Mouse (Mus musculus) brain, embryonic 14.5 days (tissue): Measurements from ENCODE around the gene Cox4i2. TPM values are rescaled to one million over a fixed set of nuclear protein-coding genes. Genes with fewer than 3 reads are reported as not detected.

Source experiments
- DNase-seq: peaks from one replicate; pipeline ENCODE4 v3.0.0-alpha.2; 2011; ENCODE audit warnings: low read depth
- CTCF ChIP-seq: fragments of 200-500 bp; IDR thresholded peaks from 2 replicates; pipeline ENCODE4 v1.5.1; 2012; ENCODE audit warnings: inconsistent platforms, mild to moderate bottlenecking, moderate library complexity, borderline replicate concordance; ENCODE audit not compliant: insufficient read depth, insufficient read length; ENCODE audit errors: extremely low read depth
- POLR2A ChIP-seq: fragments of 200-500 bp; IDR thresholded peaks from 2 replicates; pipeline ENCODE4 v1.6.1; 2012; ENCODE audit warnings: mild to moderate bottlenecking, inconsistent platforms, borderline replicate concordance; ENCODE audit not compliant: poor library complexity, insufficient read depth, insufficient read length, severe bottlenecking; ENCODE audit errors: extremely low read depth
- polyA plus RNA-seq: library from polyadenylated mRNA; depleted of rRNA; stranded (reverse); fragments of >200 nt; gene quantifications from 2 replicates; pipeline ENCODE4 v1.2.3, GENCODE M21; 2012

Gene Cox4i2
- polyA plus RNA-seq, 1 experiment, result 4.3 TPM

DNA sequence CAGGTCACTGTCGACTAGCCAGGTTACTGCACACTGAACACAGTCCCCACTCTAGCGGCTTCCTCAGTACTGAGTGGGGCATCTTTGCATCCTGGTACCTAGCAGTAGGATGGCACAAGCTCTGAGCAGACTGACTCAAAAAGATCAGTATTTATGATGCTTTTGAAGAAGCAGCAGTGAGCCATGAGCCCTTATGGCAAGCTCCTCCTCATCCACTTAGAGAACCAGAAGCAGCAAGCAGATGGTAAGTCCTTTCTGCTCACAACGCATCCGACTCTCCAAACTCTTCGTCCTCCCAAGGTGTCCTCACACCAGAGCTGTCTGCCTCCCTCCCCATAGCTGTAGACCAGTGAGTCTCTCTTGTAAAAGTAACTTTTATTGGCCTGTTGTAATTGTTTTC, 29.3 kb downstream of the Cox4i2 start:
- DNase-seq, result no peak
- TF ChIP-seq CTCF (no peak), POLR2A (no peak)

DNA sequence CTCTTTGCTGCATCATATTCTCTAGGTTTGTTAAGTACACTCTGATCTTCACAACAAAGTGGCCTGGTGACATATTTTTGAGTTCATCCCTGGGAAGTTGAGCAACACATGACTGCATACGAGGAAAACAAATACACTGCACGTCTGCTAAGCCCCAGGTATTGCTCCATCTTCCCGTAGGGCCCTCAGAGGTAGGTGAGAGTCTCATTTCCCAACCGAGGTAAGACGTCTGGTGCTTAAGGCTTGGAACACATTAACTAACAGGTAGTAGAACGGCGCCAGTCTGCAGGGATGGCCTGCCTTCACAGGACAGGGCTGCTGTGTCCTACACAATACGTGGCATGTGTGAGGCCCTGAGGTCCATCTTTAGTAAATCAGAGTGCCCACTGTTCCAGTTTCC, 30.7 kb downstream of the Cox4i2 start:
- no peak for TF ChIP-seq CTCF
- TF ChIP-seq POLR2A, result no peak
- DNase-seq, result no peak

DNA sequence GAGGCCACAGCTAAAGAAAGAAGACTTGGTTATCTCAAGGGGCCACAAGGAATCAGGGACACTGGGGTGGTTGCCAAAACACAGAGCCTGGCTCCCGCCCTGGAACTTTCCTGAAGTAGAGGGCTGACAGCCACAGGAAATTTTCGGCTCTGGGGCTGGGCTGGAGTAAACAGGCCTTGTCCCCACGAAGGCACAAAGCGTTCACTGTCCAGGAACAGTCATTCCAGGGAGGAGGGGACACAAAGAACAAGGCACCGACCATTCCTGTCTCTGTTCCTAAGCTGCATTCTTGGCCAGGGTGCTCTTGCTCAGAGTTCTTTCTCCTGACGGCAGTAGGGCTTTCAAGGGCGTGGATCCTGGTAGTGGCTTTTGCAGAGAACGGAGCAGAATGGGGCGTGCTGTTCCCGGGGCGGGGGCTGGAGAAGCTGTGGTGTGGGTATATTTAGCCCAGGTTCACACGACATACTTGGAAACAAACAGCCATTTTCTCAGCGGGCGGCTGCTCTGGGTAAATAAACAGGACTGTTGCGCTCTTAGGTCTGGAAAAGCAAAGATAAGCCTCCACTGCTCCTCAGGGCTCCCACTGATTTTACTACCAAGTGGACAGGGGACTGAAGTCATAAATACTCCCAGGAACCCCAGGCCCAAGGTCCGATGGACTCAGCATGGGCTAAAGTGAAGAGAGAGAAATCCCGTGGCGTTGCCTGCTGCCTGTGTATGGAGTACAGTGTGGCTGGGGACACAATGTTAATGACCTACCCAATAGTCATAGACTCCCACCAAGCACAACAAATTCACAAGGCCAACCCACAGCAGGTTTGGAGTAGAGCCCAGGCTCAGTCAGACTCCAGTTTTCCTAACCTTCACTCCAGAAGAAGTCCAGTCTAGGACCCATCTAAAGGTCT, 31.7 kb downstream of the Cox4i2 start:
- peak; percentile 53 for DNase-seq

DNA sequence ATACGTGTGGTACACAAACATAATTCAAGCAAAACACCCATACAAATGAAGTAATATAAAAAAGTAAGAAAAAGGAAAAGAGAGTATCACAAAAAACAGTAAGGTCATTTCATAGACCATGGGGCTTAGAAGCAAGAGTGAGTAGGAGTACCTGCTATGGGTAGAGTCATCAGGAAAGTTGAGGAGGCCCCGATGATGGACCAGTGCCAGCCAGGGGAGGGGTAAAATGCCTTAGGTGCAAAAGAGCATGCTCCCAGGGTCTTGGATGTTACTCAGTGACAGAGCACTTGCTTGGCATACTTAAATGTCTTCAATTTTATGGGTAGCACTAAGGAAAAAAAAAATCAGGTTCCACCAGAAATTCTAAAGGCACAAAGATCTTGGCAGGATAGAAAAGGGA, 33.2 kb downstream of the Cox4i2 start:
- DNase-seq, result no peak
- no peak for TF ChIP-seq POLR2A
- no peak for TF ChIP-seq CTCF

More for the DNA sequence above, 31.7 kb downstream of the Cox4i2 start:
- TF ChIP-seq POLR2A (no peak), CTCF (no peak)

DNA sequence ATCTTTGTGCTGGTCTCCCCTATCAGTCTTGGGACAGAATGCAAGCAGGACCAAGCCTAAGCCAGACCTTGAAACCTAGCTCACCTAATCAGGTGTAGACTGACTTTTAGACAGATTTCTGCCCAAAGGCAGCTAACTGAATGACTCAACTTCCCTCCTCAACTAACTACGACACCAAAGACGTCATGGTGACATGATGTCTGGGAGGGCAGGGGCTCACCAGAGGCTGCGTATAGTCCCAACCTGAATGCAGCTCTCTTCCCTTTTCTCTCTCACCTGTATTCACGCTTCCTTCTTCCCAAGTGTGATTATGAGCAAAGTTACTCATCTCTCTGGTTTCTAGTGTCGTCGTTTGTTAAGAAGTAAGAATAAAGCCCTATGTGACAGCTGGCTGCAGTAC, 33.6 kb downstream of the Cox4i2 start:
- DNase-seq, result no peak
- no peak for TF ChIP-seq CTCF
- no peak for TF ChIP-seq POLR2A

DNA sequence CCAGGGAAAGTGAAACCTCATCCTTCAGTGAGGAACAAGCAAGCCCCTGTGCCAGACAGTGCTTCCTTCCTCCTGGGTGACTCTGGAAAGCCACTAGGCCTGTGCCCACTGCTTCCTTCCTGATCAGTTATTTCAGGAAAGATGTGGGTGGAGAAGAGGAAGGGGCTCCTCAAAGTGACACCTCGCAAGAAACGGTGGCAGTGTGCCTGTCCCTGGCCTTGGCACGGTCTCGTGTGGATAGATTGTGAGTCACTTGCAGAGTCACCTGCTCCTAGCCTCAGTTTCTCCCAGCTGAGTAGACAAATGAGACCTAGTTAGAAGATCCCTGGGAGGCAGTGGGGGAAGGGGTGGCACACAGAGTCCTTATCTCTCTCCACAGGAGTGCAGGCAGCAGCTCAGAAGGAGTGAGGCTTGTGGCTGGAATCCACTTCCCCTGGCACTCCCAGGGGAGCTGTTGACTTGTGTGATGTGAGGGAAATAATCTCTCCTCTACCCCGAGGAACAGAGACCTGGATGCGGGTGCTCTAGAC, 35.0 kb downstream of the Cox4i2 start:
- TF ChIP-seq CTCF, result no peak
- DNase-seq, result no peak

DNA sequence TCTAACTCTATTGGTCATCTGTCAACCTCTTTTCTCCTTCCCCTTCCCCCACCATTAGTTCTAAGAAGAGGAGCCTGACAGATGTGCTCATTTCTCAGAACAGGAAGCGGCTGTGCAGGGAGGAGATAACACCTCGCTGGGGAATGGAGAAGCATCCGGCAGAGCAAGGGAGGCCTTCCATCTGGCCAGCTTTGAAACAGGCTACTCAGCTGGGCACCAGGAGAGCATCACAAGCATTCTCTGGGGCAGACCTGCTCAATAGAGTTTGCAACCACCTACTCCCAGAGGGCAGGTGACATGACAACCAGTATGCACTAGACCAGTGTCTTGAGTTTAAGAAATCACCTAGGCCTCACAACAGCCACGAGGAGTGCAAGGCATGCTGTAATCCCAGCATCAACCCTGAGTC, 35.6 kb downstream of the Cox4i2 start:
- TF ChIP-seq CTCF (no peak), POLR2A (no peak)
- no peak for DNase-seq

DNA sequence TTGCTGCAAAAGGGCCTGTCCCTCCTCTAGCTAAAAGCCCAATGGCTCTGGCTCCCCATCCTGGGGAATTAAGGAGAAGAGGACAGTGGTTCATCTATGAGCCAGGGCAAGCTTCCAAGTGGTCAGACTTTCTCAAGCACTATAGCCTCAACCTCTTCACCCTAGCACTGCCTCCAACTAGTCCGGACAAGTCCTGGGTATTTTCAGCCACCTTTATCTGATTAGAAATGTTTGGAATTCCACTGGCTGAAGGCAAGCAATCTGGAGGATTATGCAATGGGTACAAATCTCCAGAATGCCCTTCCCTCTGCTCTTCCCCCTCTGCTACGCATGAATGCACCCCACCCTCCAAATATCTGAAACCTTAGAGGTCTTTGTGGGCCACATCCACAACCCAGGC, 38.5 kb downstream of the Cox4i2 start:
- DNase-seq, result no peak
- no peak for TF ChIP-seq POLR2A
- no peak for TF ChIP-seq CTCF

DNA sequence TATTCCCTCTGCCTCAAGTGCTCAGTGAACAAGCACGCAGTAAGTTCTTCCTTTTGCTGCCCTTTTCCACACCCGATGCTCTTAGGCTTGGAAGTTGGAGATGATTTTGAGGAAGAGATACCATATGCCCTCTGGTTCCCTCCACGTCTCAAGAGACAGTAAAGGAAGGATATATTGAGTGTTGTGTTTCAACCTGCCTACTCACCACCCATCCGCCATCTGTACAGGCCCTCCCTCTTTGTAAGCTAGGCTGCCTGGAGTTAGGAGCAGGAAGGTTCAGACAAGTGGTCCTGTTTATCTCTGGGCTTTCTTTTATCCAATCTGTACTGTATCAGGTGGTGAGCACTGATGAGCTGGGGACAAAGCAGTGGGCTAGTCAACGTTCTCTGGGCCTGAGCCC, 39.4 kb downstream of the Cox4i2 start:
- TF ChIP-seq POLR2A, result no peak
- no peak for TF ChIP-seq CTCF
- no peak for DNase-seq

DNA sequence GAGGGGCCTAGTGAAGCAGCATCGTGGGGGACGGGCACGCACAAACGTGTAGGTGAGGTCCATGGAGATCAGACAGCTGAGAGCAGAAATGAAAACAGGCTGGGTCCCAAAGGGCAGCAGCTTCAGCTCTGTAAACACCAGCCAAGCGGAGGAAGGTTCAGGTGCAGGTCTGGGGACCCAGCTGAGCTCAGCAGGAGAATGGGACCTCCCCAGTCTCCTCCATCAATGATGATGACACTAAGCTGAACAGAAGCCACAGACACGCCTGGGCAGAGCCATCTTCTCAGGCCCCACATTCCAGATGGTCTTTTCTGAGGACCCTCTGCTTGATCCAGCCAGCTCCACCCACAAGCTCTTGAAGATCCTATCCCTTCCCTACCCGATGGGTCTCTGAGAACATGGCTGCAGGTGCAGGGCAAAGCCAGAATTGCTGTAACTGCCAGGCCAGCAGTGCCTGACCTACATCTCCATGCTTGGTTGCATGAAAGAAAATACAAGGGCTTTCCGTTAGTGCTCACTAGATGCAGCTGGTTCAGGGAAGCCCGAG, 40.4 kb downstream of the Cox4i2 start:
- TF ChIP-seq POLR2A (no peak), CTCF (no peak)
- peak; percentile 30 for DNase-seq

DNA sequence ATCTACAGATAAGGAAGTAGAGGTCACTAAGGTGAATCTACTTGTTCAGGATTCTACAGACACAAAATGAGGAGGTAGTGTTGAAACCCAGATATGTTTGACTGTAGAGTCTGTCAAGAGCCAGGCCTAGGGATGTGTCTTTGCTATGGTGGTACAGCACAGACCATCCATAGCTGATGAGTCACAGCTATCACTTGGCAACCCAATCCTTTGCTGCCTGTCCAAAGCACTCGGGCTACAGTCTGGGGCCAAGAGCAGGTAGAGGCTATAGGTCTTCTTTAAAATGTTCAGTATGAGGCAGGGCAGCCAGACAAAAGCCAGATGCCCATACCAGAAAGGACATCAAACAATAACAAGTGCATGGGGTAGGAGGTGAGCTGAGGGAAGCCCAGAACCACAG, 43.6 kb downstream of the Cox4i2 start:
- TF ChIP-seq CTCF, result no peak
- TF ChIP-seq POLR2A, result no peak
- no peak for DNase-seq
